Mouse (Mus musculus) MEL (cell line): ENCODE measurements at regions not wholly inside any gene's neighbourhood (a gene's known extent, or its start where the extent isn't known, plus 50 kb on each side); places are given as distances from the start of the nearest gene placed in this dataset.
A peak's percentile ranks its signal among the peaks of the same experiment; 100 is the strongest.

Experiments used
- DNase-seq: peaks from one replicate; pipeline ENCODE4 v3.0.0; 2011; ENCODE audit warnings: low read depth, low spot score
- H3K27ac ChIP-seq: 2 replicates; pipeline ENCODE4 v1.5.1; 2012; ENCODE audit warnings: low read depth, mild to moderate bottlenecking, control low read depth, low read length, moderate library complexity; ENCODE audit not compliant: control insufficient read depth
- H3K27me3 ChIP-seq, 2 experiments: fragments of 150-350 bp in 1 of 2; sonication (generic) in 1 of 2; 2 replicates each; pipeline ENCODE4 v1.6.1; 2012; ENCODE audit warnings: low read length in 2 of 2, mild to moderate bottlenecking in 2 of 2, improper control_type of control experiment in 1 of 2, moderate library complexity in 1 of 2; ENCODE audit not compliant: insufficient read depth in 2 of 2, control insufficient read depth in 1 of 2
- H3K36me3 ChIP-seq, 2 experiments: 2 replicates each; pipeline ENCODE4 v1.6.1; 2012 to 2014; ENCODE audit warnings: low read length in 2 of 2, improper control_type of control experiment in 1 of 2, inconsistent platforms in 1 of 2, mild to moderate bottlenecking in 1 of 2; ENCODE audit not compliant: insufficient read depth in 2 of 2, control insufficient read depth in 1 of 2
- H3K4me1 ChIP-seq, 2 experiments: fragments of 150-350 bp in 1 of 2; sonication (generic) in 1 of 2; 2 replicates each; pipeline ENCODE4 v1.6.1; 2012; ENCODE audit warnings: low read length in 2 of 2, improper control_type of control experiment in 1 of 2, mild to moderate bottlenecking in 1 of 2; ENCODE audit not compliant: insufficient read depth in 2 of 2, control insufficient read depth in 1 of 2
- H3K4me3 ChIP-seq, 2 experiments: fragments of 150-350 bp in 1 of 2; sonication (generic) in 1 of 2; 2 replicates each; pipeline ENCODE4 v1.5.1; 2012; ENCODE audit warnings: low read depth in 2 of 2, low read length in 2 of 2, mild to moderate bottlenecking in 2 of 2, moderate library complexity in 2 of 2, control low read depth in 1 of 2, improper control_type of control experiment in 1 of 2; ENCODE audit not compliant: control insufficient read depth in 1 of 2, insufficient read depth in 1 of 2
- H3K79me2 ChIP-seq: 2 replicates; pipeline ENCODE4 v1.6.1; 2012; ENCODE audit warnings: mild to moderate bottlenecking, low read length, moderate library complexity; ENCODE audit not compliant: control insufficient read depth, poor library complexity, insufficient read depth
- H3K9ac ChIP-seq: 2 replicates; pipeline ENCODE4 v1.6.1; 2012; ENCODE audit warnings: low read depth, mild to moderate bottlenecking, control low read depth, low read length, moderate library complexity; ENCODE audit not compliant: control insufficient read depth, poor library complexity, severe bottlenecking
- H3K9me3 ChIP-seq: fragments of 150-350 bp; sonication (generic); replicated peaks from 2 replicates; pipeline ENCODE4 v1.6.1; 2012; ENCODE audit warnings: mild to moderate bottlenecking, low read length, improper control_type of control experiment, moderate library complexity; ENCODE audit not compliant: insufficient read depth
- CHD1 ChIP-seq: IDR thresholded peaks from 2 replicates; pipeline ENCODE4 v1.6.1; 2012; ENCODE audit warnings: low read depth, mild to moderate bottlenecking, inconsistent platforms, low read length, improper control_type of control experiment
- CTCF ChIP-seq, 3 experiments: IDR thresholded peaks in 2 of 3; conservative IDR thresholded peaks in 1 of 3; 2 replicates each; pipeline ENCODE4 v1.5.1; 2011 to 2012; ENCODE audit warnings: low read length in 3 of 3, low read depth in 2 of 3, mild to moderate bottlenecking in 2 of 3, improper control_type of control experiment in 1 of 3, inconsistent platforms in 1 of 3, mixed read lengths in 1 of 3, moderate library complexity in 1 of 3; ENCODE audit not compliant: control insufficient read depth in 1 of 3, insufficient read depth in 1 of 3, poor library complexity in 1 of 3, severe bottlenecking in 1 of 3
- E2F4 ChIP-seq: IDR thresholded peaks from 2 replicates; pipeline ENCODE4 v1.6.1; 2011; ENCODE audit warnings: low read depth, low read length, improper control_type of control experiment, borderline replicate concordance
- ELF1 ChIP-seq: IDR thresholded peaks from 2 replicates; pipeline ENCODE4 v1.6.1; 2014; ENCODE audit warnings: low read depth, mild to moderate bottlenecking, inconsistent platforms, low read length, improper control_type of control experiment, moderate library complexity
- ETS1 ChIP-seq: IDR thresholded peaks from 2 replicates; pipeline ENCODE4 v1.6.1; 2012; ENCODE audit warnings: low read depth, mild to moderate bottlenecking, inconsistent platforms, low read length, improper control_type of control experiment, moderate library complexity
- GATA1 ChIP-seq: IDR thresholded peaks from 2 replicates; pipeline ENCODE4 v1.6.1; 2011; ENCODE audit warnings: low read depth, low read length, improper control_type of control experiment
- MAFK ChIP-seq: IDR thresholded peaks from 2 replicates; pipeline ENCODE4 v1.6.1; 2011; ENCODE audit warnings: low read depth, mild to moderate bottlenecking, low read length, improper control_type of control experiment, borderline replicate concordance
- MEF2A ChIP-seq: IDR thresholded peaks from 2 replicates; pipeline ENCODE4 v1.6.1; 2014; ENCODE audit warnings: low read depth, mild to moderate bottlenecking, inconsistent platforms, low read length, improper control_type of control experiment; ENCODE audit not compliant: poor library complexity, insufficient replicate concordance, severe bottlenecking; ENCODE audit errors: extremely low read depth
- MYB ChIP-seq: IDR thresholded peaks from 2 replicates; pipeline ENCODE4 v1.6.1; 2011; ENCODE audit warnings: mild to moderate bottlenecking, low read depth, low read length, improper control_type of control experiment
- MYC ChIP-seq: IDR thresholded peaks from 2 replicates; pipeline ENCODE4 v1.6.1; 2011; ENCODE audit warnings: low read depth, mild to moderate bottlenecking, low read length, improper control_type of control experiment, moderate library complexity
- NRF1 ChIP-seq: IDR thresholded peaks from 2 replicates; pipeline ENCODE4 v1.6.1; 2014; ENCODE audit warnings: low read depth, mild to moderate bottlenecking, inconsistent platforms, low read length, improper control_type of control experiment, moderate library complexity; ENCODE audit not compliant: poor library complexity, insufficient read depth, severe bottlenecking
- POLR2AphosphoS5 ChIP-seq: IDR thresholded peaks from 2 replicates; pipeline ENCODE4 v1.6.1; 2012; ENCODE audit warnings: low read depth, borderline replicate concordance, mild to moderate bottlenecking, inconsistent platforms, low read length, moderate library complexity, mixed read lengths
- RAD21 ChIP-seq: IDR thresholded peaks from 2 replicates; pipeline ENCODE4 v1.6.1; 2011; ENCODE audit warnings: mild to moderate bottlenecking, low read depth, low read length, improper control_type of control experiment
- SIN3A ChIP-seq: IDR thresholded peaks from 2 replicates; pipeline ENCODE4 v1.6.1; 2012; ENCODE audit warnings: low read length, improper control_type of control experiment, inconsistent platforms
- TCF12 ChIP-seq: IDR thresholded peaks from 2 replicates; pipeline ENCODE4 v1.6.1; 2014; ENCODE audit warnings: low read depth, mild to moderate bottlenecking, inconsistent platforms, low read length, improper control_type of control experiment, moderate library complexity
- UBTF ChIP-seq: IDR thresholded peaks from 2 replicates; pipeline ENCODE4 v1.6.1; 2012; ENCODE audit warnings: low read depth, mild to moderate bottlenecking, inconsistent platforms, low read length, improper control_type of control experiment, moderate library complexity, borderline replicate concordance; ENCODE audit not compliant: insufficient read depth
- ZMIZ1 ChIP-seq: IDR thresholded peaks from 2 replicates; pipeline ENCODE4 v1.6.1; 2012; ENCODE audit warnings: low read depth, mild to moderate bottlenecking, inconsistent platforms, low read length, improper control_type of control experiment, moderate library complexity

- Histone ChIP-seq H3K79me2 (no peaks in the 10 kb centered on the region), H3K27me3 (peaks cover 19 to 22% of the 10 kb centered on the region in 2 experiments), H3K4me3 (no peak overlapping the region), H3K27ac (no peak overlapping the region), H3K4me1 (no peaks in the 10 kb centered on the region), H3K9me3 (no peaks in the 10 kb centered on the region), H3K36me3 (no peaks in the 10 kb centered on the region), H3K9ac (no peak overlapping the region)
- TF ChIP-seq CTCF (IDR thresholded peaks at IDR 0.05 in 2 of 3, conservative IDR thresholded peaks at IDR 0.05 in 1 of 3; ENCODE audit: control insufficient read depth in 1 of 3, insufficient read depth in 1 of 3, low read depth in 2 of 3, low read length in 3 of 3, poor library complexity in 1 of 3, severe bottlenecking in 1 of 3), result peak in 2 of 3 experiments; percentile 7 to 26; a peak in 2 of 6 replicates
- TF ChIP-seq ZMIZ1, result no peak
- peak; percentile 17 for DNase-seq
Measured at GRCm38 (mm10) chr16:29814039-29814438, 234.9 kb downstream of the Opa1 start.

GRCm38 (mm10) chr16:29814655-29815054, 235.5 kb downstream of the Opa1 start:
- no peaks in the 10 kb centered on the region for H3K36me3 ChIP-seq
- no peak overlapping the region for H3K9ac ChIP-seq
- H3K79me2 ChIP-seq, result no peaks in the 10 kb centered on the region
- no peak overlapping the region for H3K27ac ChIP-seq
- no peaks in the 10 kb centered on the region for H3K9me3 ChIP-seq
- no peaks in the 10 kb centered on the region for H3K4me1 ChIP-seq
- no peak for TF ChIP-seq ETS1
- TF ChIP-seq POLR2AphosphoS5, result no peak
- TF ChIP-seq CHD1, result no peak
- TF ChIP-seq ZMIZ1, result no peak
- no peak for TF ChIP-seq MYC
- no peak for TF ChIP-seq TCF12
- no peak for TF ChIP-seq E2F4
- TF ChIP-seq MYB, result no peak
- no peak for TF ChIP-seq NRF1
- no peak for TF ChIP-seq ELF1
- TF ChIP-seq MAFK, result no peak
- no peak for TF ChIP-seq RAD21
- no peak for TF ChIP-seq MEF2A
- no peak for TF ChIP-seq SIN3A
- TF ChIP-seq, all 39 proteins: peak for 0
- H3K4me3 ChIP-seq, result no peak overlapping the region
- no peak for DNase-seq
- H3K27me3 ChIP-seq, result peaks cover 14 to 22% of the 10 kb centered on the region in 2 experiments

- H3K36me3 ChIP-seq, result no peaks in the 10 kb centered on the region
- DNase-seq, result no peak
- H3K79me2 ChIP-seq, result no peaks in the 10 kb centered on the region
- H3K4me1 ChIP-seq, result no peaks in the 10 kb centered on the region
- no peak overlapping the region for H3K9ac ChIP-seq
- H3K27ac ChIP-seq, result no peak overlapping the region
- peaks cover 12 to 22% of the 10 kb centered on the region in 2 experiments for H3K27me3 ChIP-seq
- no peak overlapping the region for H3K4me3 ChIP-seq
- TF ChIP-seq UBTF (no peak), ETS1 (no peak), GATA1 (no peak)
- H3K9me3 ChIP-seq, result no peaks in the 10 kb centered on the region
Measured at GRCm38 (mm10) chr16:29815200-29815599, 236.1 kb downstream of the Opa1 start.
